Mouse (Mus musculus) spleen, adult 2 months (tissue): ENCODE results near the gene 4921504E06Rik. TPM values are rescaled to one million over a fixed set of nuclear protein-coding genes. Genes with fewer than 3 reads are reported as not detected.
A peak's percentile ranks its signal among the peaks of the same experiment; 100 is the strongest.

Experiments used
- DNase-seq, 2 experiments: peaks; one replicate each; pipeline versions ENCODE4 v3.0.0 to v3.0.0-alpha.2; 2012 to 2021; ENCODE audit warnings: low spot score in 2 of 2, low read depth in 1 of 2
- H3K27ac ChIP-seq: fragments of 200-500 bp; 2 replicates; pipeline ENCODE4 v1.5.1; 2012; ENCODE audit warnings: low read length, inconsistent platforms; ENCODE audit not compliant: insufficient read depth
- H3K27me3 ChIP-seq: fragments of 200-500 bp; 2 replicates; pipeline ENCODE4 v1.6.1; 2012; ENCODE audit warnings: mild to moderate bottlenecking, moderate library complexity, low read length, inconsistent platforms; ENCODE audit not compliant: control insufficient read depth, insufficient read depth
- H3K36me3 ChIP-seq: fragments of 200-500 bp; 2 replicates; pipeline ENCODE4 v1.6.1; 2012; ENCODE audit warnings: mild to moderate bottlenecking, low read length, inconsistent platforms; ENCODE audit not compliant: control insufficient read depth, insufficient read depth
- H3K4me1 ChIP-seq: fragments of 200-500 bp; 2 replicates; pipeline ENCODE4 v1.6.1; 2011; ENCODE audit warnings: inconsistent platforms; ENCODE audit not compliant: control insufficient read depth, insufficient read depth, insufficient read length
- H3K4me3 ChIP-seq: fragments of 200-500 bp; 2 replicates; pipeline ENCODE4 v1.5.1; 2011; ENCODE audit warnings: mild to moderate bottlenecking, inconsistent platforms; ENCODE audit not compliant: insufficient read depth, insufficient read length; ENCODE audit errors: extremely low read depth
- CTCF ChIP-seq: fragments of 200-500 bp; IDR thresholded peaks from 2 replicates; pipeline ENCODE4 v1.5.1; 2011; ENCODE audit warnings: mild to moderate bottlenecking, inconsistent platforms; ENCODE audit not compliant: insufficient read depth, insufficient read length, insufficient replicate concordance; ENCODE audit errors: extremely low read depth
- POLR2A ChIP-seq: fragments of 200-500 bp; IDR thresholded peaks from 2 replicates; pipeline ENCODE4 v1.6.1; 2011; ENCODE audit warnings: low read depth, low read length, inconsistent platforms
- WGBS: fragments of 180-500 bp; shearing (Covaris S2); methylation state at CpG from one replicate; pipeline ENCODE4 v1.1.7; 2018; 5-methylcytosine and 5-hydroxymethylcytosine counted together
- polyA plus RNA-seq: library from polyadenylated mRNA; depleted of rRNA; stranded (reverse); fragments of >200 nt; gene quantifications from 2 replicates; pipeline ENCODE4 v1.2.3, GENCODE M21; 2012; rRNA removed

Gene 4921504E06Rik
- not detected in 2 replicates for polyA plus RNA-seq

DNA sequence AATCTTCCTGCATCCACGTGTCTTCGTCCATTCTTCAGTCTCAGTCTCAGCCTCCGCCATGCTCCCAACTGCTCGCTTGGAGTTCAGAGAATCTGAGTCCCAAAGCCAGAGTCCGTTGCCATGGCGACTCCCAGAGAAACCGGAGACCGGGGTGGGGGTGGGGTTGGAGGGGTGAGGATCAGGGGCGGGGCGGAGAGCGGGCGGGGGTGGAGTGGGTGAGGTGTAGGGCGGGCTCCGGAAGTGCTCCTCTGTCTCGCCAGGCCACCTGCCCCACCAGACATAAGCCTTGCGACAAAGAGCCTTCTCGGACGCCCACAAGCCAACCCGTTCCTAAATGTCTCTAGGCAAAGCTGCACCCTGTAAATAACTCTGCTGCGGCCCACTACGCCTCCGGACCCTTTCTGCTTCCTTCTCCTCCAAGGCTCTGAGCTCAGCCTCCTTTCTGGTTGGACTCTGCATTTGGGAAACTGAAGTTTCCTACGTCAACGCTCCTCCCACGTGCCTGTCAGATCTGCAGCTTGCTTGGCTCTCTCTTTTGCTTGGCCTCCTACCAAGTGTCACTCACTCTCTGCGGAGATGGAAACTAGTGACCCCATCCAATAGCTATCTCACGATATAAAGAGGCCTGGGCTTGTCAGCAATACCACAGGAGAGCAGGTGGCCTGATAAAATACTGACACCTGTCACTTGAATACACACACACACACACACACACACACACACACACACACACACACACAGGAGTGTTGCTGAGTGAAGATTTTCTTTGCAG lies at the start of gene 4921504E06Rik:
4921504E06Rik (minus strand) TSS at position 94 of the 772 bp plus-strand sequence.
- 2% methylated on average over 27 of the region's 27 CpGs for WGBS
- no peak for TF ChIP-seq CTCF
- TF ChIP-seq POLR2A: no peak
- Histone ChIP-seq H3K4me1 (no peaks in the 10 kb centered on the region), H3K27ac (0 out of 2 replicates have a peak within 1 kb of the TSS, but pooled peaks have one; percentile 6), H3K36me3 (no peaks in the 10 kb centered on the region), H3K4me3 (peak within 1 kb of the TSS; percentile 61), H3K27me3 (no peaks in the 10 kb centered on the region)
- DNase-seq: peak; percentile 38 to 45

DNA sequence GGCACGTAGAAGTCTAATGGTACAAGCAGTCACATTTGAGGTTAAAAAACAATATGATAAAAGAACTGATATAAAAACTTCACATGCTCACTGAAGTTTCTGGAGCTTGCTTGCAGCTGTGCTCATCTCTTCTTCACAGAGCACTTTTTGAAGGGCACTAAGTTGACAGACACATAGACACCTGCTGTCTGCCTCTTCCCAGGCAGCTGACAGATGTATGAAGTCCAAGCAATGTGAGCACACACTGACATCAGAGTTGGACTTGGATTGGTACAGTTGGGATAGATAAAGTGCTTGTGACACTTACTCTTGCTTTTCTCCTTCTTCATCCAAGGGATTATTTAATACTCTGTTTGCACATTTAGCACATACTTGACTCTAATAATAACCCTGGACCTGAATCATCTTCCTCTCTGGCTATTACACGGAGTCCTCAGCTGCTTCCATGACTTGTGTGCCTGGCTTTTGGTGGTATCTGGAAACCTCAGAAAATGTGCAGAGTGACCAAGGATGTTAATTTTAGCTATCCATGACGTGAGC lies 47.7 kb upstream of the 4921504E06Rik start:
- 79% methylated on average over 3 of the region's 3 CpGs for WGBS
- Histone ChIP-seq H3K4me3 (no peak overlapping the region), H3K36me3 (no peaks in the 10 kb centered on the region), H3K27me3 (no peaks in the 10 kb centered on the region), H3K27ac (no peak overlapping the region), H3K4me1 (no peaks in the 10 kb centered on the region)
- TF ChIP-seq CTCF: no peak
- TF ChIP-seq POLR2A: no peak
- DNase-seq: no peak

DNA sequence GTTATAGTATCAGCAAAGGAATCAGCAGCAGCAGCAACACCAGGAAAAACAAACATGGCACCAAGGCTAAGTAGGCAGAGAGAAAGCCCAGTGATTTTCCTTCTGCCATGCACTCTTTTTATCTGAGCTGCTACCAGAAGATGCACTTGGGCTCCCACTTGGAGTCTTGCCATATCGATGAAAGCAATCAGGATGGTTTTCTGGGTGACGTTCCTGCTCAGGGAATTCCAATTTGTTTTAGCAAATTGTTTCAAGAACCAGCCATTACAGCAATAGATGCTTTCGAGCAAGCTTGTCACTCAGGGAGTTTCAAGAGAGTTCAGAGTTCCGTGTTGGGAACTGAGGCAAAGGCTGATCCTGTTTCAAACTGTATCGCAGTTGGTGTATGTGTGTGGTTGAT lies 47.1 kb upstream of the 4921504E06Rik start:
- Histone ChIP-seq H3K4me3 (no peak overlapping the region), H3K27ac (no peak overlapping the region), H3K4me1 (no peaks in the 10 kb centered on the region), H3K27me3 (no peaks in the 10 kb centered on the region), H3K36me3 (no peaks in the 10 kb centered on the region)
- WGBS: 80% methylated on average over 5 of the region's 5 CpGs
- no peak for TF ChIP-seq POLR2A
- TF ChIP-seq CTCF: no peak
- DNase-seq: no peak

DNA sequence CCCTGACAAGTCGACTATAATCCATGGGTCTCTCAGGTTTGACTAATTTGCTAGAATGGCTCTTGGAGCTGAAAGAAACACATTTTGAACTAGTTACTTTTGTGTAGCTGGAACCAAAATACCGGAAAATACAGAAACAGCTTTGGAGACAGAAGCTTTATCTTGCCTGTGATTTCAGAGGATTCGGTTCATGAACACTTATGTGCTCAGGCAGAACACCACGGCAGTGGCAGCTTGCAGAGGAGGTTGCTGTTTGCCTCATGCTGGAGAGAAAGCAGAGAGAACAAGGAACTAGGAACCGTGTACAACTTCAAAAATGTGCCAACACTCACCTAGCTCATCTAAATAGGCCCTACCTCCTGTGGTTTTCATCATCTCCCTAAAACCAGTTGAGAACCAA lies 46.1 kb upstream of the 4921504E06Rik start:
- DNase-seq: no peak
- TF ChIP-seq POLR2A (no peak), CTCF (no peak)
- WGBS: 72% methylated on average over 5 of the region's 5 CpGs
- H3K27ac ChIP-seq: no peak overlapping the region
- no peaks in the 10 kb centered on the region for H3K27me3 ChIP-seq
- H3K36me3 ChIP-seq: no peaks in the 10 kb centered on the region
- H3K4me3 ChIP-seq: no peak overlapping the region
- no peaks in the 10 kb centered on the region for H3K4me1 ChIP-seq

DNA sequence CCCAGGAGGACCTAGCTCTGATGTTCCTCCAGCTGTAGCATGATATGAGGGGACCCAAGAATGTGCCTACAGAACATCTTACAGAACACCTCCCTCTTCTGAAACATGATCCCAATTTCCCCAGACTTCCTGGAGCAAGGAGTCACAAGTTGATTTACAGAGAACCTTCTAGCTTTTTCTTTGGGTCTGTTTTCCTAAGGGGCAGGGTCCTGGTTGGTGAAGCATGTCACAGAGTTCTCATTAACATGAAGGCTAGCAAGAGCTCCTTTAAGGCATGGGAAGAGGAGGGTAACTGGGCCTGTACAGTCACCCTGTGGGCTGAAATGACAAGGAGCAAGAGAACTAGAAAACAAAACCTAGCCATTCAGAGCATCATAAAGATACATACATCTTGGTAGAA lies 43.3 kb upstream of the 4921504E06Rik start:
- TF ChIP-seq CTCF: no peak
- TF ChIP-seq POLR2A: no peak

DNA sequence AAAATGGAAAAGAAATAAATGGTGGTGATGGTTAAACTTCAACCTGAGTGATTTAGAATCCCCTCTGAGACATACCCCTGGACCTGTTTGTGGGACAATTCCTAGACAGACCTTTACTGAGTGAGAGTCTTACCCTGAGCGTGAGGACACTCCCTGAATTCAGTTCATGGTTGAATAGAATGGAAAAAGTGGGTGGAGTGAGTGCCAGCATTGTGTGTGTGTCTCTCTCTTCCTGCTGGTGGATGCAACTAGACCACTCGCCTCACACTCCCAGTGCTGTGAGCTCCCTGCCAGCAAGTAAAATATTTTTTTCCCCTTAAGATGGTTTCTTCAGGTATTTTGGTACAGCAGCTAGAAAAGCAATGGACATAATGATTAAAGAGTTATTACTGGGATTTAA lies 42.7 kb upstream of the 4921504E06Rik start:
- Histone ChIP-seq H3K27me3 (no peaks in the 10 kb centered on the region), H3K4me1 (no peaks in the 10 kb centered on the region), H3K27ac (no peak overlapping the region), H3K36me3 (no peaks in the 10 kb centered on the region), H3K4me3 (no peak overlapping the region)
- WGBS: 81% methylated on average over 2 of the region's 2 CpGs
- DNase-seq: no peak
- TF ChIP-seq POLR2A: no peak
- no peak for TF ChIP-seq CTCF

More for the DNA sequence above, 43.3 kb upstream of the 4921504E06Rik start:
- Histone ChIP-seq H3K36me3 (no peaks in the 10 kb centered on the region), H3K4me3 (no peak overlapping the region), H3K27ac (no peak overlapping the region), H3K27me3 (no peaks in the 10 kb centered on the region), H3K4me1 (no peaks in the 10 kb centered on the region)
- no peak for DNase-seq

DNA sequence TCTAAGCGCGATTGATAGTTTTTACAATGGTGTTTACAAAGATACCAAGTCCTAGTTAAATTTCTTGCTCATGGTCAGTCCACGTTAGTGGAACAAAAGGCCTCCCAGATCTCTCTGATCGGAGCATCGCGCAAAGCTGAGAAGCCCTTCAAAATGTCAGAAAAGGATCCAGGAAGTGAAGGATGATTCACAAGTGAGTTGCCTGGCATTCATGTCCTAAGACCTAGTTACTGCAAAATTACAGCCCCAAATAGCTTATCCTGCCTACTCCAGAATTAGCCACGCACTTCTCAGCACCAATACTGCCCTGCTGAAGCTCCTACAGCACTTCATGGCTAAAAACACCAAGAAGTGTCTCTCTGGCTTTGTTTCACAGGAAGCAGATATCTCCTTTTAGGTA lies 41.1 kb upstream of the 4921504E06Rik start:
- Histone ChIP-seq H3K27me3 (no peaks in the 10 kb centered on the region), H3K4me1 (no peaks in the 10 kb centered on the region), H3K4me3 (no peak overlapping the region), H3K27ac (no peak overlapping the region), H3K36me3 (no peaks in the 10 kb centered on the region)
- no peak for TF ChIP-seq POLR2A
- TF ChIP-seq CTCF: no peak
- DNase-seq: no peak
- 88% methylated on average over 7 of the region's 7 CpGs for WGBS
